Mouse (Mus musculus) small intestine, adult 2 months (tissue): ENCODE data around the gene Prss40. TPM values are rescaled to one million over a fixed set of nuclear protein-coding genes. Genes with fewer than 3 reads are reported as not detected.
"Not testable (repeated sequence)": the region's sequence is repeated elsewhere in the genome, so short reads cannot be mapped to it uniquely, and the experiment has no call there.

Source experiments
- H3K27ac ChIP-seq: fragments of 200-500 bp; 2 replicates; pipeline ENCODE4 v1.5.1; 2012; ENCODE audit warnings: low read depth, low read length, control low read depth, inconsistent platforms; ENCODE audit not compliant: insufficient read depth
- H3K27me3 ChIP-seq: fragments of 200-500 bp; 2 replicates; pipeline ENCODE4 v1.6.1; 2012; ENCODE audit warnings: mild to moderate bottlenecking, moderate library complexity, low read length, inconsistent platforms; ENCODE audit not compliant: control insufficient read depth, insufficient read depth
- H3K36me3 ChIP-seq: fragments of 200-500 bp; 2 replicates; pipeline ENCODE4 v1.6.1; 2012; ENCODE audit warnings: mild to moderate bottlenecking, low read length, control low read depth, inconsistent platforms; ENCODE audit not compliant: control insufficient read depth, insufficient read depth
- H3K4me1 ChIP-seq: fragments of 200-500 bp; 2 replicates; pipeline ENCODE4 v1.6.1; 2012; ENCODE audit warnings: low read length, inconsistent platforms, mixed read lengths; ENCODE audit not compliant: control insufficient read depth, insufficient read depth, insufficient read length
- H3K4me3 ChIP-seq: fragments of 200-500 bp; 2 replicates; pipeline ENCODE4 v1.5.1; 2012; ENCODE audit warnings: low read depth, mild to moderate bottlenecking, control low read depth, inconsistent platforms, low read length, moderate library complexity
- CTCF ChIP-seq: fragments of 200-500 bp; IDR thresholded peaks from 2 replicates; pipeline ENCODE4 v1.5.1; 2012; ENCODE audit warnings: low read depth, mild to moderate bottlenecking, control low read depth, inconsistent platforms, low read length, moderate library complexity, mixed read lengths; ENCODE audit not compliant: insufficient replicate concordance, insufficient read length; ENCODE audit errors: extremely low read depth
- POLR2A ChIP-seq: fragments of 200-500 bp; IDR thresholded peaks from 2 replicates; pipeline ENCODE4 v1.6.1; 2012; ENCODE audit warnings: low read depth, mild to moderate bottlenecking, control low read depth, inconsistent platforms, low read length, moderate library complexity
- WGBS: fragments of 180-500 bp; shearing (Covaris S2); methylation state at CpG from one replicate; pipeline ENCODE4 v1.1.7; 2018; 5-methylcytosine and 5-hydroxymethylcytosine counted together
- polyA plus RNA-seq: library from polyadenylated mRNA; depleted of rRNA; stranded (reverse); fragments of >200 nt; gene quantifications from 2 replicates; pipeline ENCODE4 v1.2.3, GENCODE M21; 2012

Prss40 gene
- polyA plus RNA-seq, 1 experiment: not detected

DNA sequence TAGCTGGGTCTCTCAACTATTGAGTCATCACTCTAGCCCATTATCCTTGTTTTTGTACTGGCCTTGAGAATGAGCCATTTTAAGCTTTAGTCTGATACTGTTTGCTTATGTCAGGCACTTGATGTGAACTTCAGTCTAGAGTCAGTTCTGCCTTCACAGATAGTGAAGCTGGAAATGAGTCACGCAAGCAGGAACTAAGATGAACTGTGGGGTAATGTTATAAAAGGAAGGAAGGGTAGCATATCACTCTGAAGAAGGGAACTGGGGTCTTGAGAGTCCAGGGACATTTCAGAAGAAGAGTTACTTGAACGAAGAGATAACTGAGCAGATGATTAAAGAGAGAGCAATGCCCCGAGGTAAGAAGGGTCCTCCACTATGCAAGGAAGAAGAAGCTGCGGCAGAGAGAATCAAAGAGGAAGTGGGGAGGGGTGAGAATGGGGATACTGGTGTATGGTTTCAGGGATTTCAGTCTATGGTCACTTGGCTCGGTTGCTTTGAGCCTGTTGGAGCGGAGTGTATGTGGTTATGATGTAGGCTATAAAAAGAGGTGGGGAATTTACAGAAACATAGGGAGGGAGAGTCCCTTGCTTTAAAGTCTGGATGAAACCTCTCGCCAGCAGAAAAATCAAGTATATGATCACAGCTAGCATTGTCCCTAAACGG lies 3.8 kb upstream of the Prss40 start:
- WGBS: 71% methylated on average over 8 of the region's 8 CpGs
- H3K27ac ChIP-seq: no peak overlapping the region
- H3K36me3 ChIP-seq: no peaks in the 10 kb centered on the region
- H3K27me3 ChIP-seq: no peaks in the 10 kb centered on the region
- no peak overlapping the region for H3K4me3 ChIP-seq
- no peaks in the 10 kb centered on the region for H3K4me1 ChIP-seq
- TF ChIP-seq CTCF: no peak
- no peak for TF ChIP-seq POLR2A

DNA sequence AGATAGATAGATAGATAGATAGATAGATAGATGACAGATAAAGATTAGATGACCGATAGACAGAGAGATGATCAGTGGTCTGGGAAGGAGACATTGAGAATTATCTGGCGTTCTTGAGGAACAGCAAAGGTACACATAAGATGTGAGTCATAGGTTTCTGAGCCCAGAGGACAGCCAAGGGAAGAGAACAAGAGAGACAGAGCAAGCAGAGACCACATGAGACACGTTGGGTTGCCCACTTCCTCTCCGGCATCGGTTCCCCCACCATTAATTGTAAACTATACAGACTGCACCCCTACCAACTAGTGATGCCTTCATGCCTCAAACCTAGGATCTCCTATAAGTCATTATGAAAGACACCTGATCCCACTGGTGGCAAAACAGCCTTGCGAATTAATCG lies 6.5 kb downstream of the Prss40 start:
- 83% methylated on average over 7 of the region's 7 CpGs for WGBS
- H3K27me3 ChIP-seq: no peaks in the 10 kb centered on the region

GRCm38 (mm10) chr1:34553690-34554089 lies 7.1 kb downstream of the Prss40 start:
- H3K27me3 ChIP-seq: no peaks in the 10 kb centered on the region
- no peaks in the 10 kb centered on the region for H3K36me3 ChIP-seq
- no peak overlapping the region for H3K4me3 ChIP-seq
- H3K27ac ChIP-seq: no peak overlapping the region
- TF ChIP-seq POLR2A (no peak), CTCF (no peak)
- WGBS: 71% methylated on average over 1 of the region's 1 CpGs
- H3K4me1 ChIP-seq: no peaks in the 10 kb centered on the region

More for the DNA sequence above, 6.5 kb downstream of the Prss40 start:
- TF ChIP-seq CTCF (no peak), POLR2A (no peak)
- Histone ChIP-seq H3K36me3 (no peaks in the 10 kb centered on the region), H3K4me3 (no peak overlapping the region), H3K27ac (no peak overlapping the region), H3K4me1 (no peaks in the 10 kb centered on the region)

- H3K36me3 ChIP-seq: no peaks in the 10 kb centered on the region
- WGBS: 78% methylated on average over 1 of the region's 1 CpGs
- no peak overlapping the region for H3K4me3 ChIP-seq
- no peak overlapping the region for H3K27ac ChIP-seq
- TF ChIP-seq CTCF: no peak
- no peak for TF ChIP-seq POLR2A
- no peaks in the 10 kb centered on the region for H3K27me3 ChIP-seq
- H3K4me1 ChIP-seq: no peaks in the 10 kb centered on the region
Measured at GRCm38 (mm10) chr1:34547074-34547473, 13.7 kb downstream of the Prss40 start.

GRCm38 (mm10) chr1:34536767-34537485 lies 23.8 kb downstream of the Prss40 start:
- Histone ChIP-seq H3K27ac (no peak overlapping the region), H3K4me3 (no peak overlapping the region), H3K36me3 (no peaks in the 10 kb centered on the region), H3K27me3 (peaks cover 11% of the 10 kb centered on the region), H3K4me1 (no peaks in the 10 kb centered on the region)
- 3% methylated on average over 16 of the region's 16 CpGs for WGBS
- TF ChIP-seq CTCF (no peak), POLR2A (no peak)

DNA sequence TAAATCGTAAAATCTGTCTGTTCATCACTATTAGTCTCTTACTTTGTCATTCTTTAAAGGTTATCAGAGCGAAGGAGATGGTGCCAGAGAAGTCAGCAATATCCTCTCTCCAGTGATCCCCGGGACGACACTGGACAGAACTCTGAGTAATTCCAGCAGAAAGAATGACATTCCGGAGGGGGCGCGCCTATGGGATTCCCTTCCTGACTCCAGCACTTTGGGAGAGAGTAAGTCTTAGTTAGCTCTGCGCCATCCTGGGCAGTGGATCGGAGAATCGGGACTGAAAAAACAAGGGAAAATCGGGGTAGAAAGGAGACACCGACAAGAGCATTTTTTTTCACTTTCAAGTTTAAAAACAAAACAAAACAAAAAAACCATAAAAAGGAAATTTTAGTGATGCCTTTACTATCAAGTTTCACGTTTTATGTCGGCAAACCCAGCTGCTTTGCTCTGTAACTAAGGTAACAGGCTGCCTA lies 24.4 kb downstream of the Prss40 start:
- WGBS: 9% methylated on average over 14 of the region's 14 CpGs
- Histone ChIP-seq H3K27ac (no peak overlapping the region), H3K27me3 (peaks cover 11% of the 10 kb centered on the region), H3K4me3 (no peak overlapping the region), H3K36me3 (no peaks in the 10 kb centered on the region), H3K4me1 (no peaks in the 10 kb centered on the region)
- TF ChIP-seq POLR2A (no peak), CTCF (no peak)

DNA sequence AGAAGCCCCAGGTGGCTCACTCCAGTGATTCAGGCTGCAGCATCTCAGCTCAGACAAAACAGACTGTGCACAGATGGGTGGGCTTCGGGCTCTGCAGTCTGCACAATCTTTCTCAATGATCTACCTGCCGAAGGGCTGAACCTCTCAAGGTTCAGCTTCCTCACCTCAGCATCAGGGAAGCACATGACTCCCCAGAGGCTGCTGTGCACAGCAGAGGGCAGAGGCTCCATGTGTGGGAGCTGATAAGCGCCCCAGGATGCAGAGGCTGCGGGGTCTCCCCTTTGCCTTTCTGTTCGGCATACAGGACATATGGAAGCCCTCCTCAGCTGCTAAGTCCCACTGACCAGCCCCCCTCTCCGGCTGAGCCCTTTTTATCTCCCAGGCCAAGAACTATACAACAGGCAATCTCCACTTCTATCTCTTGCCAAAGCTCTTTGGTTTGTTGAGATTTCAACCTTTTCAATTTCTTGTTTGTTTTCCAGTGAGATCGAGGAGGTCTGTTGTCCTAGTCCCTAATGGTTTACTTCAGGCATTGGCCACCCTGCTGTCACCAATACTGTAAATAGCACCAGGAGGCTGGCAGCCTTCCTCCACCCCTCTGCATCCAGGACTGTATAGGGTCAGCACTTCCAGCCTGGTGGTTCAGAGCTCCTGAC lies 25.6 kb downstream of the Prss40 start, which contains the start of gene Cfc1:
Gene Cfc1, plus strand, starts transcription at position 606 of the 656 bp plus-strand sequence.
- 22% methylated on average over 7 of the region's 7 CpGs for WGBS
- H3K36me3 ChIP-seq, H3K27ac ChIP-seq, H3K4me1 ChIP-seq, H3K4me3 ChIP-seq: not testable (repeated sequence)
- peaks cover 11% of the 10 kb centered on the region for H3K27me3 ChIP-seq

GRCm38 (mm10) chr1:34534574-34534973 lies 26.2 kb downstream of the Prss40 start:
- not testable (repeated sequence) for H3K4me1 ChIP-seq, H3K4me3 ChIP-seq, H3K27ac ChIP-seq, H3K36me3 ChIP-seq
- peaks cover 11% of the 10 kb centered on the region for H3K27me3 ChIP-seq
- WGBS: 26% methylated on average over 3 of the region's 3 CpGs
